Mouse (Mus musculus): Measurements from ENCODE around the gene Trcg1. TPM values are rescaled to one million over a fixed set of nuclear protein-coding genes. Genes with fewer than 3 reads are reported as not detected.

Gene Trcg1
- total and polyA plus RNA-seq, 3 experiments = not detected

- H3K4me1 ChIP-seq (ENCODE audit: control insufficient read depth in 1 of 2, insufficient read depth in 2 of 2, low read length in 2 of 2) = peaks cover 13 to 41% of the 10 kb centered on the region in 2 experiments
- no peak overlapping the region for H3K4me3 ChIP-seq (ENCODE audit: control insufficient read depth in 1 of 2, insufficient read depth in 1 of 2, low read depth in 2 of 2, low read length in 2 of 2)
- H3K27ac ChIP-seq (ENCODE audit: control insufficient read depth, low read depth, low read length) = no peak overlapping the region
- H3K9ac ChIP-seq (ENCODE audit: control insufficient read depth, low read depth, low read length, poor library complexity, severe bottlenecking) = no peak overlapping the region
- no peaks in the 10 kb centered on the region for H3K9me3 ChIP-seq (replicated peaks; ENCODE audit: insufficient read depth, low read length)
- H3K36me3 ChIP-seq (ENCODE audit: control insufficient read depth in 1 of 2, insufficient read depth in 2 of 2, low read length in 2 of 2) = peaks cover 0 to 19% of the 10 kb centered on the region in 2 experiments; a peak in 2 of 4 replicates
- H3K27me3 ChIP-seq (ENCODE audit: control insufficient read depth in 1 of 2, insufficient read depth in 2 of 2, low read length in 2 of 2) = no peaks in the 10 kb centered on the region
- no peak for DNase-seq (ENCODE audit: low read depth, low spot score)
- H3K79me2 ChIP-seq (ENCODE audit: control insufficient read depth, insufficient read depth, low read length, poor library complexity) = no peaks in the 10 kb centered on the region
- TF ChIP-seq USF2 (IDR thresholded peaks at IDR 0.05; ENCODE audit: borderline replicate concordance in 1 of 2, insufficient read depth in 1 of 2, low read depth in 1 of 2, low read length in 2 of 2) = no peak
- TF ChIP-seq SIN3A (IDR thresholded peaks at IDR 0.05; ENCODE audit: low read length) = no peak
- TF ChIP-seq UBTF (IDR thresholded peaks at IDR 0.05; ENCODE audit: borderline replicate concordance, insufficient read depth, low read depth, low read length) = no peak
- no peak for TF ChIP-seq CTCF (IDR thresholded peaks at IDR 0.05 in 2 of 3, conservative IDR thresholded peaks at IDR 0.05 in 1 of 3; ENCODE audit: control insufficient read depth in 1 of 3, insufficient read depth in 1 of 3, low read depth in 2 of 3, low read length in 3 of 3, poor library complexity in 1 of 3, severe bottlenecking in 1 of 3)
- no peak for TF ChIP-seq MAZ (IDR thresholded peaks at IDR 0.05; ENCODE audit: low read depth, low read length)
- TF ChIP-seq USF1 (IDR thresholded peaks at IDR 0.05; ENCODE audit: low read depth, low read length) = no peak
- TF ChIP-seq GATA1 (IDR thresholded peaks at IDR 0.05; ENCODE audit: low read depth, low read length) = no peak
- TF ChIP-seq POLR2A (IDR thresholded peaks at IDR 0.05; ENCODE audit: control insufficient read depth in 1 of 2, insufficient read depth in 1 of 2, low read depth in 1 of 2, low read length in 2 of 2, poor library complexity in 1 of 2) = no peak
- no peak for TF ChIP-seq NELFE (IDR thresholded peaks at IDR 0.05; ENCODE audit: low read depth, low read length)
- TF ChIP-seq KAT2A (conservative IDR thresholded peaks at IDR 0.05; ENCODE audit: low read depth, low read length) = no peak
- no peak for TF ChIP-seq ETS1 (IDR thresholded peaks at IDR 0.05; ENCODE audit: low read depth, low read length)
- TF ChIP-seq TCF12 (IDR thresholded peaks at IDR 0.05; ENCODE audit: low read depth, low read length) = no peak
- no peak for TF ChIP-seq E2F4 (IDR thresholded peaks at IDR 0.05; ENCODE audit: borderline replicate concordance, low read depth, low read length)
- no peak for TF ChIP-seq BHLHE40 (IDR thresholded peaks at IDR 0.05; ENCODE audit: borderline replicate concordance, low read depth, low read length)
- TF ChIP-seq HCFC1 (IDR thresholded peaks at IDR 0.05; ENCODE audit: low read depth, low read length) = no peak
- TF ChIP-seq GABPA (IDR thresholded peaks at IDR 0.05; ENCODE audit: low read depth, low read length) = no peak
Measured at GRCm38 (mm10) chr9:57271081-57271480, 34.7 kb downstream of the Trcg1 start.

GRCm38 (mm10) chr9:57271837-57272562 lies 35.6 kb downstream of the Trcg1 start:
- Histone ChIP-seq H3K9ac (ENCODE audit: control insufficient read depth, low read depth, low read length, poor library complexity, severe bottlenecking) (no peak overlapping the region), H3K27me3 (ENCODE audit: control insufficient read depth in 1 of 2, insufficient read depth in 2 of 2, low read length in 2 of 2) (no peaks in the 10 kb centered on the region), H3K27ac (ENCODE audit: control insufficient read depth, low read depth, low read length) (no peak overlapping the region), H3K4me1 (ENCODE audit: control insufficient read depth in 1 of 2, insufficient read depth in 2 of 2, low read length in 2 of 2) (peaks cover 13 to 41% of the 10 kb centered on the region in 2 experiments), H3K4me3 (ENCODE audit: control insufficient read depth in 1 of 2, insufficient read depth in 1 of 2, low read depth in 2 of 2, low read length in 2 of 2) (no peak overlapping the region), H3K9me3 (replicated peaks; ENCODE audit: insufficient read depth, low read length) (no peaks in the 10 kb centered on the region), H3K36me3 (ENCODE audit: control insufficient read depth in 1 of 2, insufficient read depth in 2 of 2, low read length in 2 of 2) (peaks cover 0 to 19% of the 10 kb centered on the region in 2 experiments; a peak in 2 of 4 replicates), H3K79me2 (ENCODE audit: control insufficient read depth, insufficient read depth, low read length, poor library complexity) (no peaks in the 10 kb centered on the region)
- peak; percentile 52 for TF ChIP-seq ZNF384 (IDR thresholded peaks at IDR 0.05; ENCODE audit: low read depth, low read length)
- no peak for TF ChIP-seq ZMIZ1 (IDR thresholded peaks at IDR 0.05; ENCODE audit: low read depth, low read length)
- DNase-seq (ENCODE audit: low read depth, low spot score) = no peak

All from MEL (cell line).